Mouse (Mus musculus) hindbrain, embryonic 11.5 days (tissue): ENCODE measurements around the gene Ptafr. TPM values are rescaled to one million over a fixed set of nuclear protein-coding genes. Genes with fewer than 3 reads are reported as not detected.

ENCODE experiments used
- ATAC-seq: fragments of 200-750 bp; cut with Nextera tagmentation; 2 replicates; pipeline ENCODE4 v1.8.0; 2017; ENCODE audit warnings: mild to moderate bottlenecking, moderate TSS enrichment, moderate library complexity; ENCODE audit not compliant: low FRiP score
- DNase-seq: peaks from one replicate; pipeline ENCODE4 v3.0.0-alpha.2; 2015; ENCODE audit warnings: low spot score
- H3K27ac ChIP-seq: fragments of 300-500 bp; sonication (generic); 2 replicates; pipeline ENCODE4 v1.5.1; 2014; ENCODE audit warnings: mild to moderate bottlenecking, low read depth, low read length
- H3K27me3 ChIP-seq: fragments of 300-500 bp; sonication (generic); 2 replicates; pipeline ENCODE4 v1.6.1; 2014; ENCODE audit warnings: mild to moderate bottlenecking, low read length, moderate library complexity, mixed read lengths; ENCODE audit not compliant: control insufficient read depth, insufficient read depth
- H3K36me3 ChIP-seq: fragments of 300-500 bp; sonication (generic); 2 replicates; pipeline ENCODE4 v1.6.1; 2014; ENCODE audit warnings: mild to moderate bottlenecking, low read length, moderate library complexity, mixed read lengths; ENCODE audit not compliant: control insufficient read depth, insufficient read depth
- H3K4me1 ChIP-seq: fragments of 300-500 bp; sonication (generic); replicated peaks from 2 replicates; pipeline ENCODE4 v1.6.1; 2014; ENCODE audit warnings: low read length, mixed read lengths; ENCODE audit not compliant: control insufficient read depth, insufficient read depth
- H3K4me2 ChIP-seq: fragments of 300-500 bp; sonication (generic); replicated peaks from 2 replicates; pipeline ENCODE4 v1.6.1; 2014; ENCODE audit warnings: mild to moderate bottlenecking, low read depth, low read length
- H3K4me3 ChIP-seq: fragments of 300-500 bp; sonication (generic); 2 replicates; pipeline ENCODE4 v1.5.1; 2014; ENCODE audit warnings: low read depth, low read length
- H3K9ac ChIP-seq: fragments of 300-500 bp; sonication (generic); 2 replicates; pipeline ENCODE4 v1.6.1; 2014; ENCODE audit warnings: low read depth, low read length
- H3K9me3 ChIP-seq: fragments of 300-500 bp; sonication (generic); 2 replicates; pipeline ENCODE4 v1.6.1; 2016; ENCODE audit warnings: low read length; ENCODE audit not compliant: control insufficient read depth
- WGBS: fragments of 180-500 bp; shearing (Covaris S2); extraction: QIAGEN DNeasy Blood & Tissue Kit; methylation state at CpG from one replicate; pipeline ENCODE4 v1.1.7; 2014; 5-methylcytosine and 5-hydroxymethylcytosine counted together
- polyA plus RNA-seq: library from polyadenylated mRNA; unstranded; fragments of >200 nt; fragmentation: Nextera tagmentation; extraction: Ambion mirVana; gene quantifications from 2 replicates; pipeline ENCODE4 v1.2.1, GENCODE M21; 2014

Gene Ptafr
- 0.37 and 0.43 TPM in 2 replicates for polyA plus RNA-seq

DNA sequence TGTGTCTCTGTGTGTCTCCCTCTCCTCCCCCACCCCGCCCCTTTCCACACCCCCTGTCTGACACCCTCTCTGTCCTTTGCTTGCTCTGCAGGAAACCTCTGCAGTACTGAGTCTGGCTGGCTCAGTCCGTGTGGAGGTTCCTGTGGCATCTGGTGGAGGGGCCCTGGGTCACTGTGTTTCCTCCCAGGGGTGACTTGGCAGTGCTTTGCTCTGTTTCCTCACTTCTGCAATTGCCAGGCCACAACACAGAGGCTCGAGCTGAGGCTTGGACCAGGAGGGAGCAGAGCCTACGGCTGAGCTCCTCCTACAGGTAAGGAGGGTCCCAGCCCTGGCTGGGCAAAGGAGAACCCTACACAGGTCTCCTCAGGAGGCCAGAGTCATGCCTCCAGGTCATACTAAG, at the start of gene Ptafr:
Ptafr (plus strand) TSS at position 103 of the 400 bp plus-strand sequence.
- H3K9me3 ChIP-seq: no peaks in the 10 kb centered on the region
- H3K4me3 ChIP-seq: no peak within 1 kb of the TSS
- WGBS: 37% methylated on average over 4 of the region's 4 CpGs

DNA sequence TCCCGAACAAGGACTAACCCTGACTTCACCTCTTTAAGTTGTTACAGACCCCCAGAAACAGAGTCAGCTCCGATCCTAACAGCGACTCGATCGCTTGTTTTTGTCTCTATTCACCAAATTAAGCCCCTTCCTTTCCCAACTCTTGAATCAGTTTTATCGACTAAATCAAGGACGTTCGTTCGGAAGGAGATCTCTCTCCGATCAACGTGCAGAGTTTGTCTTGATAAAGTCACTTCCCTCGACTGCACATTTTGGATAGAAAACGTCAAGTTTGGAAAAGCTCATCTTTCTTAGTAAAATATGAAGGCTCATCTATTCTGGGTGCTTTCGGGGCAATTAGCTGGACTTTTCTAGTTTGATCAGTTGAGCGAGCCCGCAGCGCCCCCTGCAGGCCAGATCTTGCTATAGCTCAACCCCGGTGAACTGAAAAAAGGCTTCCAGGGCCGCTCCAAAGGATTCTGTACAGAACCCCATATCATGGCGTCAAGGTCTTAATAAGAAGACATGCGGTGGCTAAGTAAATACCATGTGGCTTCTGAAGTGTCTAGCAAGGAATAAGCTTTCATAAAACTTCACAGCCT, 49.2 kb upstream of the Ptafr start:
- Histone ChIP-seq H3K4me2 (peak overlapping the region; percentile 90), H3K9ac (peak overlapping the region; percentile 34), H3K27ac (no peak overlapping the region), H3K4me1 (no peaks in the 10 kb centered on the region), H3K36me3 (no peaks in the 10 kb centered on the region), H3K4me3 (peak overlapping the region; percentile 36), H3K9me3 (no peaks in the 10 kb centered on the region), H3K27me3 (no peaks in the 10 kb centered on the region)
- DNase-seq: peak; percentile 93
- no peak for ATAC-seq
- WGBS: 2% methylated on average over 21 of the region's 21 CpGs

More for the DNA sequence above, at the start of gene Ptafr:
- no peak for ATAC-seq
- H3K4me2 ChIP-seq: no peak within 1 kb of the TSS
- H3K9ac ChIP-seq: no peak within 1 kb of the TSS
- no peaks in the 10 kb centered on the region for H3K36me3 ChIP-seq
- H3K27ac ChIP-seq: no peak within 1 kb of the TSS
- DNase-seq: no peak
- no peaks in the 10 kb centered on the region for H3K4me1 ChIP-seq
- no peaks in the 10 kb centered on the region for H3K27me3 ChIP-seq

DNA sequence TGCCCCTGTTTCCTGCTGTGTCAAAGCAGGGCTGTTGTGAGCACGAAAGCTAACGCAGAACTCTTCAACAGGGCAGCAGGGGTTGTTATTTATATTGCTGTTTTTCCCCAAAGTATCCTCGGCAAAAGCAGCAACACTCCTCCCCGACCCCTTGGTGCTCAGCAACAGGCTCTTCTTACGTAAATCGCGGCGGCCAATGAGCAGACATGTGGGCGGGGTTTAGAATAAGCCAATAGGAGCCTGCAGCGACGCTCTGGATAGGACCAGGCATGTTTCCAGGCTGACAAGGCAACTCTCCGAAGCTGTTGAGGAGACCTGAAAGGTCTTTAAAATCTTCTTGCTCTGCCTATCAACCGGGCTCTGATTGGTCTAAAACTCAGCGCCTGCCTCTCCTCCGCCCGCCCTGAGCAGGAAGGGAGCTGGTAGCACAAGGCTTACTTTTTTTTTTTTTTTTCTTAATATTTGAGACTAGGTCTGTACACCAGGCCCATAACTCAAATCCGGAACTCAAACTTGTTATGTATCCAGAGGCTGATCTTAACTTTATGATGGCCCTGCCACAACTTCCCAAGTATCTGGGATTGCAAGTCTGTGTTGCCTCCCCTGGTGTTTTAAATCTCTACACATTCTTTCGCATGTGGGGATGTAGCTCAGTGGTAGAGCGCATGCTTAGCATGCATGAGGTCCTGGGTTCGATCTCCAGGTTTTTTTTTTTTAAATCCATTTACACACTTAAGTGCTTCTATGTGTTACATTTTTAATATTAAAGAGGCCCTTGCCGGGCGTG, 48.3 kb upstream of the Ptafr start:
- 20% methylated on average over 22 of the region's 22 CpGs for WGBS

DNA sequence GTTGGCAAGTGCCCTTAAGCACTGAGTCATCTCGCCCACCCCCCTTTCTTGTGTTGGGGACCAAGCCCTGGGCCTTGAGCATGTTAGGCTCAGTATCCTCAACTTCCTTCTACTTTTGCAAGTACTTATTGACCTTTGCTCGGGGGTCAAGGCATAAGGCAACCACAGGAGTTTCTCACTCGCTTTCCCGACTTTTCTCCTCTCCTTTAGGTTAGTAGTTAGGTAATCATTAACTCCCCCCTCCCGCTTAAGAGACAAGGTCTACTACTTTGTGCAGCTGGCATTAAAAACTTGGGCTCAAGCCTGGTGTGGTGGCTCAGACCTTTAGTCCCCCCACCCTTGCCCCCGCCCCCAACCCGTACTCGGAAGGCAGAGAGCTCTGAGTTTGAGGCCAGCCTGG, 45.8 kb upstream of the Ptafr start:
- DNase-seq (no peak), ATAC-seq (no peak)
- Histone ChIP-seq H3K36me3 (no peaks in the 10 kb centered on the region), H3K27me3 (no peaks in the 10 kb centered on the region), H3K9ac (no peak overlapping the region), H3K4me1 (no peaks in the 10 kb centered on the region), H3K4me2 (no peak overlapping the region), H3K4me3 (no peak overlapping the region), H3K9me3 (no peaks in the 10 kb centered on the region), H3K27ac (no peak overlapping the region)
- 63% methylated on average over 8 of the region's 8 CpGs for WGBS

More for the DNA sequence above, 48.3 kb upstream of the Ptafr start:
- DNase-seq: peak; percentile 91
- peak; percentile 90 for ATAC-seq
- no peaks in the 10 kb centered on the region for H3K9me3 ChIP-seq
- peak overlapping the region; percentile 90 for H3K4me2 ChIP-seq
- H3K27ac ChIP-seq: 0 out of 2 replicates have a peak overlapping the region, but pooled peaks have one; percentile 9
- no peaks in the 10 kb centered on the region for H3K27me3 ChIP-seq
- no peaks in the 10 kb centered on the region for H3K4me1 ChIP-seq
- H3K4me3 ChIP-seq: peak overlapping the region; percentile 36
- H3K9ac ChIP-seq: peak overlapping the region; percentile 12; the same call in 1 of the 2 replicates
- no peaks in the 10 kb centered on the region for H3K36me3 ChIP-seq

DNA sequence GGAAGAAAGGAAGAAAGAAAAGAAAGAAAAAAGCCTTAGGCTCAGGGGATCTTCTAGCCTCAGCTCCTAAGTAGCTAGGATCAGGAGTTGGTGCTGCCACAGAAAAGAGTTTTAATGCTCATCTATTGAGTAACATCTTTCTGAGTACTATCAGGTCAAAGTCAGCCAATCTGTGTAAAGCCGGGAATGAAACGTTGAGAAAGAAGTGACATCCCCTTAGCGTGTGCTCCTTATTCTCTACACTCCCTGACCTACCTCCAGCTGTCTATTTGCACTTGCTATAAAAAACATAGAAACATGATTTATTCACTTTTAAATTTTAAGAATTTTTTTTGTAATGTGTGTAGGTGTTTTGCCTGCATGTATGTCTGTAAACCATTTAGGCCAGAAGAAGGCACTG, 44.7 kb upstream of the Ptafr start:
- 97% methylated on average over 3 of the region's 3 CpGs for WGBS
- H3K4me2 ChIP-seq: no peak overlapping the region
- H3K36me3 ChIP-seq: no peaks in the 10 kb centered on the region
- no peaks in the 10 kb centered on the region for H3K4me1 ChIP-seq
- no peak overlapping the region for H3K9ac ChIP-seq
- H3K27ac ChIP-seq: no peak overlapping the region
- no peak for DNase-seq
- ATAC-seq: no peak
- H3K4me3 ChIP-seq: no peak overlapping the region
- no peaks in the 10 kb centered on the region for H3K9me3 ChIP-seq
- H3K27me3 ChIP-seq: no peaks in the 10 kb centered on the region

DNA sequence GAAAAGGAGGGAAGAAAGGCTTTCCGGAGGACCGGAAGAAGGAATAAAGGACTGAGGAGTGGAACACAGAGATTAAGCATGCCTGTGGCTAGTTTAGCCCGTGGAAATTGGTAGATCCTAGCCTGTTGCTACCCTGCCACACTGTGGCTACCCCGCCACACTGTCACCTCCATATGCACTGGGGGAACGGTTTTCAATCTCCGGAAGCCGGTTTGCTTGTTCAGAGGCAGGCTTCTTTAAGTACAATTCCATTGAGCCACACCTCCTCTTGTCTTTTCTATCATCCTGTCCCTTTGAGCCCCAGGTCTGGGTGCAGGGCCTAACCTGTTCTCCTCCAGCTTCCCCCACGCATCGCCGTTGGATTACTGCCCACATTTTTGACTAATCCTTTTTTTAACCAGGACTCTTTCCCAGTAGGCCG, 39.5 kb upstream of the Ptafr start:
- no peak overlapping the region for H3K9ac ChIP-seq
- WGBS: 23% methylated on average over 11 of the region's 11 CpGs
- DNase-seq (no peak), ATAC-seq (no peak)
- no peaks in the 10 kb centered on the region for H3K27me3 ChIP-seq
- no peak overlapping the region for H3K4me2 ChIP-seq
- H3K27ac ChIP-seq: no peak overlapping the region
- no peak overlapping the region for H3K4me3 ChIP-seq
- no peaks in the 10 kb centered on the region for H3K36me3 ChIP-seq
- no peaks in the 10 kb centered on the region for H3K9me3 ChIP-seq
- no peaks in the 10 kb centered on the region for H3K4me1 ChIP-seq

DNA sequence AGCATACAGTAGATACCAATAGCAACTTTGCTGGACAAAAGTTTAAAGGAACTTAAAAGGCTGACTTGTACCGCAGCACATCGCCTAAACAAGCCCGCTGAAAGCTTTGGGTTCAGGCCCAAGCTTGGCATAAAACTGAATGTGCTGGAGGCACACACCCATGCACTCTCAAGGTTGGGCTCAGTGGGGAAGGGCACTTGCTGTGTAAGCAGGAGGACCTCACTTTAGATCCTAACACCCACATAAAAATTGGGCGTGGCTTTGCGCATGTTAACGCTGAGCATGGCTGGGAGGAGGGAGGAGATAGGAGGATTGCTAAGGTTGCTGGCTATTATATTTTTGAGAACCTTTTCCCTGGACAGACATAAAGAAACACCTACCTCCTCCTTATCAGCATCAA, 39.1 kb upstream of the Ptafr start:
- no peak overlapping the region for H3K9ac ChIP-seq
- 52% methylated on average over 6 of the region's 6 CpGs for WGBS
- H3K4me2 ChIP-seq: no peak overlapping the region
- no peaks in the 10 kb centered on the region for H3K36me3 ChIP-seq
- no peaks in the 10 kb centered on the region for H3K27me3 ChIP-seq
- H3K27ac ChIP-seq: no peak overlapping the region
- no peaks in the 10 kb centered on the region for H3K4me1 ChIP-seq
- H3K9me3 ChIP-seq: no peaks in the 10 kb centered on the region
- DNase-seq: no peak
- H3K4me3 ChIP-seq: no peak overlapping the region
- ATAC-seq: no peak

DNA sequence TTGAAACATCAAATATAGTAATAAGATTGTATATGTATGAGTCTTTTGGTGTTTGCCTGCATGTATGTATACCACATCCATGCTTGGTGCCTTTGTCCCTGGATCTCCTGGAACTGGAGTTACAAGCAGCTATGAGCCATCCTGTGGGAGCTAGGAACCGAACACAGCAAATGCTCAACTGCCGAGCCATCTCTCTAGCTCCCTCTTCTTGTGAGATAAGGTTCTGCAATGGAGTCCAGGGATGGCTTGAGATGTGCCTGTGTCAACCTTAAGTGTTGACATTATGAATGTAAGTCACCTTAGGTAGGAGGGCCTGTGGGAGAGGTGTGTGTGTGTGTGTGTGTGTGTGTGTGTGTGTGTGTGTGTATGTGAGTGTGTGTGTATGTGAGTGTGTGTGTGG, 37.2 kb upstream of the Ptafr start:
- no peak overlapping the region for H3K4me3 ChIP-seq
- H3K27me3 ChIP-seq: no peaks in the 10 kb centered on the region
- DNase-seq: no peak
- H3K4me2 ChIP-seq: no peak overlapping the region
- H3K27ac ChIP-seq: no peak overlapping the region
- no peak overlapping the region for H3K9ac ChIP-seq
- no peaks in the 10 kb centered on the region for H3K9me3 ChIP-seq
- 63% methylated on average over 2 of the region's 2 CpGs for WGBS
- no peak for ATAC-seq
- H3K36me3 ChIP-seq: peaks cover 7% of the 10 kb centered on the region
- no peaks in the 10 kb centered on the region for H3K4me1 ChIP-seq
